Mouse (Mus musculus): ENCODE measurements around the gene Egfr. TPM values are rescaled to one million over a fixed set of nuclear protein-coding genes. Genes with fewer than 3 reads are reported as not detected.

Gene Egfr
- polyA plus RNA-seq, 1 experiment = 6.8 TPM

DNA sequence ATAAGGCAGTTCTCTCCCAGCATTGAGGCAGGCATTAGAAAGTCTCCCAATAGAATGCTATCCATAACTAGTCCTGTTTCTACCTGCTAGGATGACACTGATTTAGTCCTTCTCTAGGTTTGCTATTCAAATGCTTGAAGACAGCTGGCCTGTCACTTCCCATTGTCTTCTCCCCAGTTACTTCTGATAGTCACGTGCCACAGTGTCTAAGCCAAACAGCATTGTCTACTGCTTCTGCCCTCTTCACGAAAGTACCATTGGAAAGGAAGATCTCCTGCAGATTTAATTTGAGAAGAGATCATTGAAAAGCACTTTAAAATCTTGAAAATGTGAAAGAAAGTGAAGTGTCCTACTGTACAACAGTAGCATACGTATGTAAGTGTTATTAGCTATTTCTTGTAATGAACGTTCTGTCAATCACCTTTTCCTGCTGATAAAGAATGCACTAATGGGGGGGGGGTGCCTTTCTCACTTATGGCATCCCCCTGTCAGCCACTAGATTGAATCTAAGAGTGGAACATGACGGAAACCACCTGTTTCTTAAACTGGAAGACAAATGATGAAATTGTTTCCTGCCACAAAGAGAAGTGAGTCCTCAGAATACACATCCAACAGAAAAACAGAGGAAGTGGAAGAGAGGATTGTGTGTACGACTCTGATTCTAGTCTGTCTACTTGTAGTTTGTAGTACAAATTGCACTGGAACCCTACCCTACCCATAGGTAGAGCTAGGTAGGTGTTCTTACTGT lies 204.3 kb downstream of the Egfr start:
- Histone ChIP-seq H3K4me1 (ENCODE audit: control insufficient read depth, insufficient read depth, low read length) (no peaks in the 10 kb centered on the region), H3K4me3 (ENCODE audit: insufficient read depth, low read length) (no peak overlapping the region), H3K27ac (ENCODE audit: insufficient read depth, low read length) (no peak overlapping the region)
- TF ChIP-seq CTCF (IDR thresholded peaks at IDR 0.05; ENCODE audit: extremely low read depth, insufficient read depth, low read length) (no peak), POLR2A (IDR thresholded peaks at IDR 0.05; ENCODE audit: extremely low read depth, insufficient read depth, low read length) (no peak)

DNA sequence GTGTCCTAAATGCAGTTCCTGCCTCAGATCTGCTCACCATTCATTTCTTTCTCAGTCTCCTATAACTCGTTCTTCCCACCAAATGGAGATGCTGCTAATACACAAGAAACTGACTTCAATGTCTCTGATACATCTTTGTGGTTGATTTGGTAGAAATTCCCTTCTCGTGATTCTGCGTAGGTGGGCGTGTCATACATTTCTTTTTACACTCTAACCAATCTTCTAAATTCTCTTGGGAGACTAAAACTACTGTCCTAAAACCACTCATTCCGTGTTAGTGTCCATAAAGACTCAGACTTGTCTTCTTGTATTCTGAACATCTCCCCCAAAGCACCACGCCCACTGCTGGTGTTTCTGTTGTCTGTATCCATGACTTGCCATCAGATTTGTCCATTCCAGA lies 205.0 kb downstream of the Egfr start:
- no peak overlapping the region for H3K4me3 ChIP-seq (ENCODE audit: insufficient read depth, low read length)
- no peaks in the 10 kb centered on the region for H3K4me1 ChIP-seq (ENCODE audit: control insufficient read depth, insufficient read depth, low read length)
- H3K27ac ChIP-seq (ENCODE audit: insufficient read depth, low read length) = no peak overlapping the region
- no peak for TF ChIP-seq CTCF (IDR thresholded peaks at IDR 0.05; ENCODE audit: extremely low read depth, insufficient read depth, low read length)
- no peak for TF ChIP-seq POLR2A (IDR thresholded peaks at IDR 0.05; ENCODE audit: extremely low read depth, insufficient read depth, low read length)

DNA sequence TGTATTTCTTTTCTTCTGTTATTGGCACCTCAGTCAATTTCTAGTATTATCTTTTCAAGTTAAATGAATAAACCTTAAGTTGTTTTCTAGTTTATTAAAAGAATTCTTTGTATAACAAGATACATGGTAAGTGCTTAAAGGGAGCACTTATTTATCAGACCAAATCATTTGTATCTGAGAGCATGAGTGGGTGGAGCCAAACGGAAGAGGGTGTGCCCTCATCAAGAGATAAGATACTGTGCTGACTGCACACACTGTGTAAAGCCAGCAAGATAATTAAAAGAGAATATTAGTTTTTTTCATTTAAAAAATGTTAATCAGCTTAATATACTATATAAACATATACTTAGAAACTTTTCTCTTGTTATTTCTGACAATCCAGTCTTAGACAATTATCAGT lies 206.5 kb downstream of the Egfr start:
- TF ChIP-seq CTCF (IDR thresholded peaks at IDR 0.05; ENCODE audit: extremely low read depth, insufficient read depth, low read length) (no peak), POLR2A (IDR thresholded peaks at IDR 0.05; ENCODE audit: extremely low read depth, insufficient read depth, low read length) (no peak)
- Histone ChIP-seq H3K27ac (ENCODE audit: insufficient read depth, low read length) (no peak overlapping the region), H3K4me1 (ENCODE audit: control insufficient read depth, insufficient read depth, low read length) (no peaks in the 10 kb centered on the region), H3K4me3 (ENCODE audit: insufficient read depth, low read length) (no peak overlapping the region)

Other genes starting within 250 kb of the Egfr start
- 20.7 and 28.8 TPM in 2 replicates for gene Sec61g, start 243.7 kb upstream of the Egfr start, polyA plus RNA-seq (2012; rRNA removed)
- gene Fbxo48, start 199.2 kb downstream of the Egfr start, polyA plus RNA-seq (2012; rRNA removed) = 0.57 and 0.63 TPM in 2 replicates

All from cortical plate, adult 2 months (tissue).